Mouse (Mus musculus) adrenal gland, postnatal 36 days (tissue): ENCODE results near the gene Zpr1. TPM values are rescaled to one million over a fixed set of nuclear protein-coding genes. Genes with fewer than 3 reads are reported as not detected.
"Not testable (repeated sequence)": the region's sequence is repeated elsewhere in the genome, so short reads cannot be mapped to it uniquely, and the experiment has no call there.

Experiments
- DNase-seq, 2 experiments: peaks; one replicate each; pipeline ENCODE4 v3.0.0; 2021; ENCODE audit warnings: mixed read lengths in 1 of 2
- total RNA-seq, 2 experiments: library from RNA; stranded (reverse); gene quantifications; 2 replicates each; pipeline ENCODE4 v1.2.3; 2021

Zpr1 gene
- total RNA-seq, 2 experiments from 2014 or later: 43.1 to 56.4 TPM

- DNase-seq: no peak
Observed at GRCm38 (mm10) chr9:46259111-46259510, 13.8 kb upstream of the Zpr1 start.

GRCm38 (mm10) chr9:46261131-46261530 lies 11.7 kb upstream of the Zpr1 start:
- DNase-seq: peak; percentile 66

- peak in 1 of 2 experiments; percentile 7 for DNase-seq
Observed at GRCm38 (mm10) chr9:46268343-46268873, 4.5 kb upstream of the Zpr1 start, which contains the start of gene Apoa5. Gene Apoa5, plus strand, starts transcription at chr9:46268633.

GRCm38 (mm10) chr9:46269125-46269524 lies 3.7 kb upstream of the Zpr1 start:
- DNase-seq: no peak

- DNase-seq: no peak
Observed at GRCm38 (mm10) chr9:46270782-46271181, 2.1 kb upstream of the Zpr1 start.

- no peak for DNase-seq
Observed at GRCm38 (mm10) chr9:46272070-46272469, 794 bp upstream of the Zpr1 start.

- peak in 1 of 2 experiments; percentile 36 for DNase-seq
Observed at GRCm38 (mm10) chr9:46274494-46274893, 1.6 kb downstream of the Zpr1 start.

GRCm38 (mm10) chr9:46282631-46283436 lies 10.0 kb downstream of the Zpr1 start, which contains the start of gene Bud13:
Gene Bud13, plus strand, starts transcription at chr9:46283008.
- DNase-seq: peak; percentile 95 to 96

- DNase-seq: no peak
Observed at GRCm38 (mm10) chr9:46298381-46298780, 25.5 kb downstream of the Zpr1 start.

GRCm38 (mm10) chr9:46302142-46302541 lies 29.3 kb downstream of the Zpr1 start:
- DNase-seq: peak; percentile 50 to 60

- peak; percentile 4 to 29 for DNase-seq
Observed at GRCm38 (mm10) chr9:46309121-46309520, 36.3 kb downstream of the Zpr1 start.

GRCm38 (mm10) chr9:46314507-46314906 lies 41.6 kb downstream of the Zpr1 start:
- DNase-seq: peak; percentile 59 to 69

- no peak for DNase-seq
Observed at GRCm38 (mm10) chr9:46314921-46315320, 42.1 kb downstream of the Zpr1 start.

- no peak for DNase-seq
Observed at GRCm38 (mm10) chr9:46315807-46316365, 43.0 kb downstream of the Zpr1 start.

GRCm38 (mm10) chr9:46316388-46316787 lies 43.5 kb downstream of the Zpr1 start:
- no peak for DNase-seq

- DNase-seq: no peak
Observed at GRCm38 (mm10) chr9:46316909-46317308, 44.0 kb downstream of the Zpr1 start.

GRCm38 (mm10) chr9:46317957-46318356 lies 45.1 kb downstream of the Zpr1 start:
- DNase-seq: no peak

GRCm38 (mm10) chr9:46319886-46320285 lies 47.0 kb downstream of the Zpr1 start, which contains the start of gene 4931429L15Rik:
Gene 4931429L15Rik, minus strand, starts transcription at chr9:46319986.
- DNase-seq: not testable (repeated sequence)

GRCm38 (mm10) chr9:46320461-46320860 lies 47.6 kb downstream of the Zpr1 start:
- no peak for DNase-seq

GRCm38 (mm10) chr9:46326694-46327405 lies 54.0 kb downstream of the Zpr1 start:
- DNase-seq: no peak

- DNase-seq: no peak
Observed at GRCm38 (mm10) chr9:46327706-46328571, 55.1 kb downstream of the Zpr1 start.
